ENCODE assay signal across 8 mouse cellular contexts in genomic region chr3:42110976-42111847, GRCm38 (mm10).
DNase-seq lines count a peak whose midpoint lies in the region; ATAC-seq lines count a peak whose summit lies in the region.

No protein-coding gene starts in this region.

- no peak overlapping the region for H3K9ac ChIP-seq in heart, embryonic 16.5 days (ENCODE audit: low read length)
- no peak overlapping the region for H3K9ac ChIP-seq in lung, embryonic 15.5 days

- H3K9me3 ChIP-seq in embryonic facial prominence, embryonic 10.5 days = no peaks in the 10 kb centered on the region
- no peaks in the 10 kb centered on the region for H3K9me3 ChIP-seq in heart, embryonic 16.5 days (replicated peaks; ENCODE audit: control insufficient read depth, low read length)
- no peaks in the 10 kb centered on the region for H3K9me3 ChIP-seq in lung, embryonic 15.5 days

- H3K27me3 ChIP-seq in embryonic facial prominence, embryonic 10.5 days (replicated peaks; ENCODE audit: low read depth, poor library complexity, severe bottlenecking) = no peaks in the 10 kb centered on the region
- no peaks in the 10 kb centered on the region for H3K27me3 ChIP-seq in heart, embryonic 16.5 days (ENCODE audit: control insufficient read depth, insufficient read depth, low read length)
- no peaks in the 10 kb centered on the region for H3K27me3 ChIP-seq in lung, embryonic 15.5 days

- DNase-seq in ovary, adult 18-20 months (ENCODE audit: low spot score) = peak; percentile 3
- DNase-seq in ovary, postnatal 10 days (ENCODE audit: low spot score) = no peak
- DNase-seq in embryonic facial prominence, embryonic 10.5 days (ENCODE audit: low spot score) = peak; percentile 66
- peak; percentile 59 to 69 for DNase-seq in kidney, postnatal 4 days
- peak; percentile 19 for DNase-seq in retina, postnatal 7 days (ENCODE audit: low read depth, low spot score)
- no peak for DNase-seq in thymus, postnatal 10 days (ENCODE audit: low spot score in 2 of 2)

- no peaks in the 10 kb centered on the region for H3K36me3 ChIP-seq in embryonic facial prominence, embryonic 10.5 days (replicated peaks)
- H3K36me3 ChIP-seq in heart, embryonic 16.5 days (ENCODE audit: control insufficient read depth, insufficient read depth) = no peaks in the 10 kb centered on the region
- H3K36me3 ChIP-seq in lung, embryonic 15.5 days = no peaks in the 10 kb centered on the region

- H3K27ac ChIP-seq in embryonic facial prominence, embryonic 10.5 days (replicated peaks) = no peak overlapping the region
- no peak overlapping the region for H3K27ac ChIP-seq in heart, embryonic 16.5 days (ENCODE audit: low read length)
- H3K27ac ChIP-seq in lung, embryonic 15.5 days = no peak overlapping the region

- no peaks in the 10 kb centered on the region for H3K4me1 ChIP-seq in embryonic facial prominence, embryonic 10.5 days
- H3K4me1 ChIP-seq in heart, embryonic 16.5 days (ENCODE audit: control insufficient read depth, insufficient read depth, low read length) = no peaks in the 10 kb centered on the region
- H3K4me1 ChIP-seq in lung, embryonic 15.5 days = no peaks in the 10 kb centered on the region

- ATAC-seq in heart, embryonic 16.5 days (replicated peaks; ENCODE audit: extremely low read depth, insufficient read depth, low FRiP score) = no peak; the same call in 1 of the 2 replicates
- 0 out of 2 replicates have a peak, but pooled peaks have one; percentile 39 for ATAC-seq in lung, embryonic 15.5 days (ENCODE audit: borderline replicate concordance, extremely low read depth, low FRiP score, low TSS enrichment)

- H3K4me2 ChIP-seq in heart, embryonic 16.5 days (ENCODE audit: low read depth, low read length) = peak overlapping the region; percentile 48
- no peak overlapping the region; the same call in 1 of the 2 replicates for H3K4me2 ChIP-seq in lung, embryonic 15.5 days

- no peak overlapping the region for H3K4me3 ChIP-seq in embryonic facial prominence, embryonic 10.5 days
- H3K4me3 ChIP-seq in heart, embryonic 16.5 days (ENCODE audit: low read length) = peak overlapping the region; percentile 28; the same call in 1 of the 2 replicates
- no peak overlapping the region for H3K4me3 ChIP-seq in lung, embryonic 15.5 days

- 40% methylated on average over 13 of the region's 13 CpGs for WGBS in embryonic facial prominence, embryonic 10.5 days
- WGBS in heart, embryonic 16.5 days = 42% methylated on average over 13 of the region's 13 CpGs
- 41% methylated on average over 13 of the region's 13 CpGs for WGBS in lung, embryonic 15.5 days

Comparison
In these comparisons a context has a peak if more than half of its experiments do, and no peak if none do; other contexts are left out.
1. DNase-seq: peak in ovary, adult 18-20 months (single experiment), embryonic facial prominence, embryonic 10.5 days (single experiment), kidney, postnatal 4 days (2 of 2) and retina, postnatal 7 days (single experiment); none in ovary, postnatal 10 days (single experiment) and thymus, postnatal 10 days (0 of 2).